Comparison of ENCODE assay signal across 30 mouse cellular contexts in genomic region chr6:137504052-137504451, GRCm38 (mm10).
DNase-seq lines count a peak whose midpoint lies in the region; ATAC-seq and TF ChIP-seq lines count a peak whose summit lies in the region.
"Had no signal": no experiment of that assay in that cellular context is flagged by ENCODE, and none has a peak within 500 bp of the region (broad histone marks: within the 10 kb centered on the region; RNA-seq: fewer than 3 reads in every experiment).

No protein-coding gene starts in this region.

- no peak for TF ChIP-seq EP300 in CH12.LX (IDR thresholded peaks at IDR 0.05; ENCODE audit: low read length)

- H3K79me2 ChIP-seq in CH12.LX (replicated peaks; ENCODE audit: control insufficient read depth, extremely low read depth, insufficient read depth, poor library complexity, severe bottlenecking) = no peaks in the 10 kb centered on the region

- H3K4me3 ChIP-seq in hindbrain, postnatal 0 days (ENCODE audit: low read length) = no peak overlapping the region
- H3K4me3 ChIP-seq in hindbrain, embryonic 13.5 days = no peak overlapping the region
- H3K4me3 ChIP-seq in CH12.LX (replicated peaks in 1 of 3; ENCODE audit: low read depth in 2 of 3, low read length in 2 of 3, poor library complexity in 1 of 3) = no peak overlapping the region
- H3K4me3 ChIP-seq in ES-E14 (ENCODE audit: insufficient read depth in 1 of 2, low read depth in 1 of 2, low read length in 2 of 2, poor library complexity in 1 of 2, severe bottlenecking in 1 of 2) = no peak overlapping the region
- H3K4me3 ChIP-seq: heart, adult 2 months; heart, embryonic 13.5 days; hindbrain, embryonic 15.5 days; left cerebral cortex, adult 2 months; limb, embryonic 12.5 days; liver, embryonic 15.5 days; lung, embryonic 15.5 days; megakaryocyte, embryonic 14.5 days; stomach, embryonic 15.5 days had no signal

- no peak for TF ChIP-seq RAD21 in CH12.LX (IDR thresholded peaks at IDR 0.05; ENCODE audit: low read depth, low read length)

- dilution Hi-C loops in CH12.LX (cut with MboI; ENCODE audit: extremely low pct_ligation_motif_present, extremely low pct_unique_long_range_greater_than_20kb, low sequenced_read_pairs) = no loop called here

- no peaks in the 10 kb centered on the region for H3K9me3 ChIP-seq in hindbrain, postnatal 0 days (ENCODE audit: low read length)
- no peaks in the 10 kb centered on the region for H3K9me3 ChIP-seq in hindbrain, embryonic 13.5 days
- no peaks in the 10 kb centered on the region for H3K9me3 ChIP-seq in CH12.LX (replicated peaks; ENCODE audit: low read length)
- no peaks in the 10 kb centered on the region for H3K9me3 ChIP-seq in ES-E14 (ENCODE audit: control insufficient read depth, insufficient read depth, low read depth, low read length)
- H3K9me3 ChIP-seq: heart, embryonic 13.5 days; hindbrain, embryonic 15.5 days; limb, embryonic 12.5 days; liver, embryonic 15.5 days; lung, embryonic 15.5 days; stomach, embryonic 15.5 days had no signal

- H3K4me2 ChIP-seq in hindbrain, postnatal 0 days (ENCODE audit: low read depth, low read length) = no peak overlapping the region
- H3K4me2 ChIP-seq in hindbrain, embryonic 13.5 days = no peak overlapping the region
- H3K4me2 ChIP-seq in CH12.LX (ENCODE audit: insufficient read depth, low read depth, poor library complexity, severe bottlenecking) = no peak overlapping the region
- H3K4me2 ChIP-seq: heart, embryonic 13.5 days; hindbrain, embryonic 15.5 days; limb, embryonic 12.5 days; liver, embryonic 15.5 days; lung, embryonic 15.5 days; stomach, embryonic 15.5 days had no signal

- no peak for TF ChIP-seq POLR2A in CH12.LX (IDR thresholded peaks at IDR 0.05; ENCODE audit: low read depth, low read length)

- TF ChIP-seq CTCF in hindbrain, postnatal 0 days (IDR thresholded peaks at IDR 0.05; ENCODE audit: low read depth) = 0 out of 2 replicates have a peak, but pooled peaks have one; percentile 7
- 0 out of 4 replicates have a peak, but pooled peaks of 1 of the 2 experiments have one; percentile 8 for TF ChIP-seq CTCF in CH12.LX (conservative IDR thresholded peaks at IDR 0.05 in 1 of 2, IDR thresholded peaks at IDR 0.05 in 1 of 2; ENCODE audit: low read depth in 2 of 2, low read length in 2 of 2)

- in situ Hi-C loops in CH12.LX (cut with MboI; ENCODE audit: low pct_ligation_motif_present, low pct_unique_long_range_greater_than_20kb, low sequenced_read_pairs) = no loop called here
- in situ Hi-C loops in ES-E14 (cut with MboI; ENCODE audit: low sequenced_read_pairs in 2 of 2, unreplicated experiment in 2 of 2) = no loop called here

- no peaks in the 10 kb centered on the region for H3K4me1 ChIP-seq in hindbrain, postnatal 0 days (ENCODE audit: insufficient read depth, low read length)
- no peaks in the 10 kb centered on the region for H3K4me1 ChIP-seq in hindbrain, embryonic 13.5 days (replicated peaks)
- H3K4me1 ChIP-seq in CH12.LX (ENCODE audit: control insufficient read depth in 1 of 2, insufficient read depth in 2 of 2) (peaks cover 7 to 33% of the 10 kb centered on the region in 2 experiments), ES-E14 (ENCODE audit: control insufficient read depth in 2 of 2, insufficient read depth in 2 of 2, low read length in 2 of 2, poor library complexity in 1 of 2) (peaks cover 6 to 10% of the 10 kb centered on the region in 2 experiments)
- H3K4me1 ChIP-seq: heart, embryonic 13.5 days; hindbrain, embryonic 15.5 days; limb, embryonic 12.5 days; liver, embryonic 15.5 days; lung, embryonic 15.5 days; stomach, embryonic 15.5 days had no signal

- no peak for ATAC-seq in hindbrain, postnatal 0 days
- ATAC-seq in hindbrain, embryonic 13.5 days (ENCODE audit: low FRiP score) = no peak
- ATAC-seq: forebrain, embryonic 14.5 days had no signal

- no peak overlapping the region for H3K9ac ChIP-seq in hindbrain, postnatal 0 days (replicated peaks; ENCODE audit: low read length)
- no peak overlapping the region for H3K9ac ChIP-seq in hindbrain, embryonic 13.5 days
- H3K9ac ChIP-seq in CH12.LX (ENCODE audit: insufficient read depth, low read depth) (no peak overlapping the region), ES-E14 (ENCODE audit: insufficient read depth, low read depth, low read length, poor library complexity, severe bottlenecking) (peak overlapping the region; percentile 43; the same call in 1 of the 2 replicates)
- H3K9ac ChIP-seq: heart, embryonic 13.5 days; hindbrain, embryonic 15.5 days; limb, embryonic 12.5 days; liver, embryonic 15.5 days; lung, embryonic 15.5 days; stomach, embryonic 15.5 days had no signal

- DNase-seq in hindbrain, postnatal 0 days (ENCODE audit: low spot score) = no peak
- no peak for DNase-seq in CH12.LX (ENCODE audit: extremely low read depth)
- DNase-seq in ES-E14 (ENCODE audit: low read depth, low spot score) = no peak
- DNase-seq in splenic B cell, adult 2 months (ENCODE audit: low read depth, low spot score) = peak; percentile 2
- no peak for DNase-seq in kidney, postnatal 36 days
- no peak for DNase-seq in adrenal gland, adult 2 months
- DNase-seq: adrenal gland, adult 8-10 months; cerebellum, adult 8-10 months; cerebellum, postnatal 25 days; gastrocnemius, postnatal 25 days; heart, postnatal 10 days; kidney, postnatal 14 days; lung, postnatal 36 days; midbrain, embryonic 14.5 days; retina, postnatal 1 day; right cerebral cortex, postnatal 14 days; thymus, adult 2 months; thymus, postnatal 36 days had no signal

- H3K27me3 ChIP-seq in hindbrain, postnatal 0 days (ENCODE audit: insufficient read depth, low read length) = no peaks in the 10 kb centered on the region
- no peaks in the 10 kb centered on the region for H3K27me3 ChIP-seq in hindbrain, embryonic 13.5 days
- H3K27me3 ChIP-seq in CH12.LX (replicated peaks) = no peaks in the 10 kb centered on the region
- no peaks in the 10 kb centered on the region for H3K27me3 ChIP-seq in splenic B cell, adult 2 months (ENCODE audit: control insufficient read depth, insufficient read depth, low read length, poor library complexity, severe bottlenecking)
- H3K27me3 ChIP-seq: heart, embryonic 13.5 days; hindbrain, embryonic 15.5 days; limb, embryonic 12.5 days; liver, embryonic 15.5 days; lung, embryonic 15.5 days; stomach, embryonic 15.5 days had no signal

- 53% methylated on average over 1 of the region's 1 CpGs for WGBS in hindbrain, postnatal 0 days
- WGBS in hindbrain, embryonic 13.5 days = 55% methylated on average over 1 of the region's 1 CpGs

- no peak overlapping the region for H3K27ac ChIP-seq in hindbrain, postnatal 0 days
- H3K27ac ChIP-seq in hindbrain, embryonic 13.5 days = no peak overlapping the region
- H3K27ac ChIP-seq in CH12.LX (ENCODE audit: insufficient read depth, low read depth) (no peak overlapping the region), ES-E14 (ENCODE audit: insufficient read depth, low read depth, low read length, poor library complexity, severe bottlenecking) (no peak overlapping the region; the same call in 1 of the 2 replicates)
- H3K27ac ChIP-seq: heart, adult 2 months; heart, embryonic 13.5 days; hindbrain, embryonic 15.5 days; left cerebral cortex, adult 2 months; limb, embryonic 12.5 days; liver, embryonic 15.5 days; lung, embryonic 15.5 days; stomach, embryonic 15.5 days had no signal

- H3K36me3 ChIP-seq in hindbrain, postnatal 0 days (ENCODE audit: insufficient read depth, low read length) = no peaks in the 10 kb centered on the region
- H3K36me3 ChIP-seq in hindbrain, embryonic 13.5 days = peaks cover 11% of the 10 kb centered on the region; the same call in 1 of the 2 replicates
- H3K36me3 ChIP-seq in CH12.LX (replicated peaks in 1 of 2; ENCODE audit: control insufficient read depth in 1 of 2, insufficient read depth in 1 of 2, low read length in 1 of 2) (peaks cover 0 to 19% of the 10 kb centered on the region in 2 experiments), ES-E14 (ENCODE audit: control insufficient read depth, insufficient read depth, low read length, poor library complexity, severe bottlenecking) (no peaks in the 10 kb centered on the region; the same call in none of the 2 replicates)
- H3K36me3 ChIP-seq in splenic B cell, adult 2 months (ENCODE audit: control insufficient read depth, insufficient read depth, low read length, poor library complexity, severe bottlenecking) = 0 out of 2 replicates have a peak, but pooled peaks cover 3% of the 10 kb centered on the region
- H3K36me3 ChIP-seq: G1E; liver, embryonic 15.5 days had no signal

TF ChIP-seq in CH12.LX, 34 proteins besides CTCF, POLR2A, EP300 and RAD21:
- no peak for TF ChIP-seq USF1 (IDR thresholded peaks at IDR 0.05; ENCODE audit: low read depth, low read length)
- peak; percentile 44; the same call in 1 of the 2 replicates for TF ChIP-seq BHLHE40 (IDR thresholded peaks at IDR 0.05; ENCODE audit: low read depth, low read length)
TF ChIP-seq in CH12.LX: peak in this region for 1.

TF ChIP-seq in ES-E14, 5 proteins besides CTCF, POLR2A, EP300 and RAD21:
- TF ChIP-seq HCFC1 (IDR thresholded peaks at IDR 0.05; ENCODE audit: borderline replicate concordance, insufficient read depth, low read length) = no peak
- no peak for TF ChIP-seq CHD2 (IDR thresholded peaks at IDR 0.05; ENCODE audit: low read depth, low read length)
- TF ChIP-seq ZNF384 (IDR thresholded peaks at IDR 0.05; ENCODE audit: low read depth, low read length) = no peak
- TF ChIP-seq MAFK (IDR thresholded peaks at IDR 0.05; ENCODE audit: insufficient read depth, low read depth, low read length) = no peak
- no peak for TF ChIP-seq ZC3H11A (IDR thresholded peaks at IDR 0.05; ENCODE audit: borderline replicate concordance, low read depth, low read length)
